Mouse (Mus musculus) lung, adult 2 months (tissue): ENCODE results near the gene Tmem259. TPM values are rescaled to one million over a fixed set of nuclear protein-coding genes. Genes with fewer than 3 reads are reported as not detected.

ENCODE experiments used
- DNase-seq: peaks from one replicate; pipeline ENCODE4 v3.0.0; 2022
- H3K4me1 ChIP-seq: fragments of 200-500 bp; 2 replicates; pipeline ENCODE4 v1.6.1; 2011; ENCODE audit warnings: low read length; ENCODE audit not compliant: control insufficient read depth, insufficient read depth
- H3K4me3 ChIP-seq: fragments of 200-500 bp; replicated peaks from 2 replicates; pipeline ENCODE3; 2011; ENCODE audit warnings: low read depth, mild to moderate bottlenecking, control low read depth, low read length; ENCODE audit errors: extremely low read depth
- CTCF ChIP-seq: fragments of 200-500 bp; IDR thresholded peaks from 2 replicates; pipeline ENCODE4 v1.5.1; 2011; ENCODE audit warnings: mild to moderate bottlenecking, low read length, control low read depth; ENCODE audit not compliant: insufficient read depth
- POLR2A ChIP-seq: fragments of 200-500 bp; IDR thresholded peaks from 2 replicates; pipeline ENCODE4 v1.6.1; 2011; ENCODE audit warnings: low read depth, mild to moderate bottlenecking, control low read depth, low read length, borderline replicate concordance; ENCODE audit errors: extremely low read depth
- WGBS: fragments of 180-500 bp; shearing (Covaris S2); methylation state at CpG from one replicate; pipeline ENCODE4 v1.1.7; 2018; 5-methylcytosine and 5-hydroxymethylcytosine counted together
- polyA plus RNA-seq: library from polyadenylated mRNA; depleted of rRNA; stranded (reverse); fragments of >200 nt; gene quantifications from 2 replicates; pipeline ENCODE4 v1.2.3, GENCODE M21; 2012

The Tmem259 gene
- polyA plus RNA-seq, 1 experiment, result 294 TPM

DNA sequence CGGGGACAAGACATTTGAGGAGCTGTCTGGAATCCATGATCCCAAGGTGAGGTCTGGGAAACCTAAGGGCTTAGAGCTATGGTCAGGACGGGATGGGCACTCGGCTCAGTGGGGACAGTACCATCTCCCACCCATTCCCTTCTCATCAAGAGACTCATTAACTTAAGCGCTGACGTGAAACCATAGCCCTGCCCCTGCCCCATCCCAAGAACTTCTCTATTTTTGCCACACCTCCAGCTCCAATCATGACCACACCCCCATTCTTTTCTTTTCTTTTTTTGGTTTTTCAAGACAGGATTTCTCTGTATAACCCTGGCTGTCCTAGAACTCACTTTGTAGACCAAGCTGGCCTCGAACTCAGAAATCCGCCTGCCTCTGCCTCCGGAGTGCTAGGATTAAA lies 9.5 kb downstream of the Tmem259 start:
- 85% methylated on average over 8 of the region's 8 CpGs for WGBS
- TF ChIP-seq POLR2A (no peak), CTCF (no peak)
- no peaks in the 10 kb centered on the region for H3K4me1 ChIP-seq
- no peak for DNase-seq
- H3K4me3 ChIP-seq, result no peak overlapping the region

DNA sequence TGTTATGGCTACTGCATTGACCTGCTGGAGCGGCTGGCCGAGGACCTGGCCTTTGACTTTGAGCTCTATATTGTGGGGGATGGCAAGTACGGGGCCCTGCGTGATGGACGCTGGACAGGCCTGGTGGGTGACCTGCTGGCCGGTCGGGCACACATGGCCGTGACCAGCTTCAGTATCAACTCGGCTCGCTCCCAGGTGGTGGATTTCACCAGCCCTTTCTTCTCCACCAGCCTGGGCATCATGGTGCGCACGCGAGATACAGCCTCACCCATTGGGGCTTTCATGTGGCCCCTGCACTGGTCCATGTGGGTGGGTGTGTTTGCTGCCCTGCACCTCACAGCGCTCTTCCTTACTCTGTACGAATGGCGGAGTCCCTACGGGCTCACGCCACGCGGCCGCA lies 10.0 kb downstream of the Tmem259 start:
- WGBS, result 85% methylated on average over 21 of the region's 21 CpGs
- no peak for TF ChIP-seq POLR2A
- TF ChIP-seq CTCF, result no peak
- no peak overlapping the region for H3K4me3 ChIP-seq
- DNase-seq, result no peak
- H3K4me1 ChIP-seq, result no peaks in the 10 kb centered on the region

DNA sequence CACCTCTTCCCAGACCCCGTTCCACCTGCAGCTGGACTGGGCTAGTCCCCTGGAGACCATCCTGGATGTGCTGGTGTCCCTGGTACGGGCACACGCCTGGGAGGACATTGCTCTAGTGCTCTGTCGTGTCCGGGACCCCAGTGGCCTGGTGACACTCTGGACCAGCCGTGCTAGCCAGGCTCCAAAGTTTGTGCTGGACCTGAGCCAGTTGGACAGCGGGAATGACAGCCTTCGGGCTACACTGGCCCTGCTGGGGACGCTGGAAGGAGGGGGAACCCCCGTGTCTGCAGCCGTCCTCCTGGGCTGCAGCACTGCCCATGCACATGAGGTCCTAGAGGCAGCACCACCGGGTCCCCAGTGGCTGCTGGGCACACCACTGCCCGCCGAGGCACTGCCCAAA lies 11.3 kb downstream of the Tmem259 start:
- DNase-seq, result no peak
- no peak for TF ChIP-seq POLR2A
- TF ChIP-seq CTCF, result no peak
- 45% methylated on average over 14 of the region's 14 CpGs for WGBS
- Histone ChIP-seq H3K4me1 (no peaks in the 10 kb centered on the region), H3K4me3 (no peak overlapping the region)

DNA sequence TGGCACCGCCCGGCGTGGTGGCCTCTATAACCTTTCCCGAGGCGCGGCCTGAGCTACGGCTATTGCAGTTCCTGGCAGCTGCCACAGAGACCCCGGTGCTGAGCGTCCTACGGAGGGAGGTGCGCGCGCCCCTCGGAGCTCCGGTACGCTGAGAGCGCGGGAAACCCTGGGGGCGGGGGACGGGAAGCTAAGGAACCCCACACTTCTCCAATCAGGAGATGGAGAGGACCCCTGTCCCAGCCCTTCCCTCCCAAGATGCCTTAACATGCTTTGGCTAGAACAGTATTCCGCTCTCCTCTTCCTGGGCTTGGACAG lies 13.0 kb downstream of the Tmem259 start:
- H3K4me3 ChIP-seq, result no peak overlapping the region
- 4% methylated on average over 21 of the region's 21 CpGs for WGBS
- TF ChIP-seq CTCF (no peak), POLR2A (no peak)
- H3K4me1 ChIP-seq, result no peaks in the 10 kb centered on the region
- no peak for DNase-seq

DNA sequence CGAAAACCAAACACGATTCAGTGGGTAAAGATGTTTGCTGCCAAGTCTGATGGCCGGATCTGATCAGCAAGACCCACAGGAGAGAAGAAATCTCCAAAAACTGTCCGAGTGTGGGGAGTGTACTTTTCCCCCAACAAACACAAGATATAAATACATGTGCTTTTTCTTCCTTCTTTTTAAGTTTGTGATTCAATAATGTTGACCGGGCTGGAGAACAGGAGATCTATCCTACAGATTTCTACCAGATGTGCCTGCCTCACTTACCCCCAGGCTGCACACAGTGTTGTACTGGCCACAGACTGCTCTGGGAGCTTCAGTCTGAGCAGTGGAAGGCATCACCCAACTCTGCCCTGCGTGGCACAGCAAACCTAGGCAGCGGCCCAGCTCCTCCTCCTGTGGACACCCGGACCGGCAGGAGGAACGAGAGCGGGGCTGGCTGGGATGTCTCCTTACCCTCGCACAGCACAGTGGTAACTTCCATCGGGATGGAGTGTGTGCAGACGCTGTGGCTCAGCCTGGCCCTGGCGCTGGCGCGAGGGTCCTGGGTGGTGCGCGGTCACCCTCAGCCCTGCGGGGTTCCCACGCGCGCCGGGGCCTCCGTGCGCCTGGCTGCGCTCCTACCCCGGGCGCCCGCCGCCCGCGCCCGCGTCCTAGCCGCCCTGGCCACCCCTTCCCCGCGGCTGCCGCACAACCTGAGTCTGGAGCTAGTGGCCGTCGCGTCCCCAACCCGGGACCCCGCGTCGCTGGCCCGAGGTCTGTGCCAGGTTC lies 13.5 kb downstream of the Tmem259 start, which contains the start of gene Grin3b:
Gene Grin3b (plus strand): TSS at position 301 of the 768 bp plus-strand sequence.
- WGBS, result 7% methylated on average over 47 of the region's 47 CpGs
- Histone ChIP-seq H3K4me1 (no peaks in the 10 kb centered on the region), H3K4me3 (no peak within 1 kb of the TSS)
- no peak for DNase-seq
- TF ChIP-seq CTCF, result no peak
- TF ChIP-seq POLR2A, result no peak

DNA sequence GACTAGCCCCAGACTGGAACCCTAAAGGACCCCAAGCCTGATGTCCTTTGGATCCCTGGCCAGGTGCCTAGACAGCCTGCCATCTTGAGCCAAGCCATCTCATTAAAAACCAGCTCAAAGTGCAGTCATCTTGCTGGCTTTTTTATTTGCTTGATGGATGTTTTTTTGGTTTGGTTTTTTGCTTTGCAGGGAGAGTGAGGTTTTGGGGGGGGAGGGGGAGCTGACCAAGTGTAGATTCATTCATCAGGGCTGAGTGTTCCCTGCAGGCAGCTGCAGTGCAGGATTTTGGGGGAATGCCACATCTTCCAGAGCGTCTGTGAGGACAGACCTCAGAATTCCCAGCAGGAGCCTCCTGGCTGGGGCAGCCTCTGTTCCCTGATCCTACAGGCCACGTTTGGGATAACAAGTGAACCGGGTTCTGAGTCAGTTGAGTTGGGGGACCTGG lies 15.0 kb downstream of the Tmem259 start:
- 30% methylated on average over 3 of the region's 3 CpGs for WGBS
- Histone ChIP-seq H3K4me1 (no peaks in the 10 kb centered on the region), H3K4me3 (no peak overlapping the region)
- TF ChIP-seq POLR2A (no peak), CTCF (no peak)
- no peak for DNase-seq

DNA sequence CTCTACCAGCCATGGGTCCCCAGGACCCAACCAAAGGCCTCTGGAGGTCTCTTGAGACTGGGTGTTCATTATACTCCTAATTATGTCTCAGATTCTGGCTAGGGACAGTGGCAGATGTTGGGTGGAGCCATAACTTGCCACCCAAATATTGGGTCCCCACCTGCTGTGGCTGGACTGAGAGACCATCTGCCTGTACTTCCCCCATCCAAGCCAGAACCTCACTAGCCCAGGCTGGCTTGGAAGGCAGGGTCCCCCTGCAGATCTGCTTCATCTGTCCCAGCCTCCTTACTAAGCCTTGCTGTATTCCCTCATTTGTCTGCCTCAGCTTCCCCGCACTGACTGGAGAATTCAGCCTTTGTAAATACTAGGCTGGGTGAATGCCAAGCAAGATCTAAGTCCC lies 15.9 kb downstream of the Tmem259 start:
- no peaks in the 10 kb centered on the region for H3K4me1 ChIP-seq
- no peak overlapping the region for H3K4me3 ChIP-seq
- DNase-seq, result no peak
- WGBS, result 74% methylated on average over 1 of the region's 1 CpGs
- TF ChIP-seq CTCF (no peak), POLR2A (no peak)

DNA sequence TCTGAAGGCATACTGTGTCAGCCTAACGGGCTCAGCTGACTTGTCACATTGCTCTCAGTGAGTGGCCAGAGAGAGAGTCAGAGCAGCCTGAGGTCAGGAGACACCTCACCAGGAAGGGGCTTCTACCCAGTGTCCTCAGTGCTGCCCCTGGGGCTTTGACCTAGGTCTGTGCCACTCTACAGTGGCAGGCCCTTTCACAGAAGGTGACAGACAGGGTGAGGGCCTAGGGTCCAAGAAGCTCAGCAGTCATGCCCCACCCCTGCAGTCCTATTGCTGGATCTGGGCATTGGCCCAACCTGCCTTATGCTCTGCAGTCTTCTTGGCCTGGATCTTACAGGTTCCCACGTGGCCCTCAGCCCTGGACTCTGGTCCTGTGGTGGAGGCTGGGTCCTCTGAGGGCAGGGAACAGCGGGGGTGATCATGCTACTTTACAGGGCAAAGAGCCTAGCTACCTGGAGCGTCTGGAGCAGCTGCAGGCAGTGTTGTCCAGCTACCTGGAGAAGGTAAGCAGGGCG lies 17.2 kb downstream of the Tmem259 start:
- Histone ChIP-seq H3K4me3 (no peak overlapping the region), H3K4me1 (no peaks in the 10 kb centered on the region)
- TF ChIP-seq POLR2A, result no peak
- TF ChIP-seq CTCF, result no peak
- WGBS, result 92% methylated on average over 5 of the region's 5 CpGs
- no peak for DNase-seq

DNA sequence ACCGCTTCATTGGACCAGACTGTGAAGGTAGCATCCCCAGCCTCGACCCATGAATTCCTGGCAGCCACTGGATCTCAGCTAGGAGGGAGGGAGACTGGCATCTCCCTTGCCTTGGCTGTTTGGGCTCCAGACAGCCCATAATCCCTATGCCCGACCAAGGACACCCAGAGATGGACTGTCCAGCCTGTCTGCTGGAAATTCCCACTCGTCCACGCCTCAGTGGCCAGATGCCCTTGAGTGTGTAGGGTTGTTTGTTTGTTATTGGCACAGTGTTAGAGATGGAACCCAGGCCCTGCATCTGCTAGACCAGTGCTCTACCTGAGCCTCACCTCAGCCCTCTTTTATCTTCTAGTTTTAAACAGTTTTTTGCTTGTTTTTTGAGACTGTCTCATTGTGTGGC lies 18.8 kb downstream of the Tmem259 start:
- TF ChIP-seq CTCF (no peak), POLR2A (no peak)
- no peak overlapping the region for H3K4me3 ChIP-seq
- H3K4me1 ChIP-seq, result peaks cover 7% of the 10 kb centered on the region
- WGBS, result 91% methylated on average over 5 of the region's 5 CpGs
- DNase-seq, result no peak

DNA sequence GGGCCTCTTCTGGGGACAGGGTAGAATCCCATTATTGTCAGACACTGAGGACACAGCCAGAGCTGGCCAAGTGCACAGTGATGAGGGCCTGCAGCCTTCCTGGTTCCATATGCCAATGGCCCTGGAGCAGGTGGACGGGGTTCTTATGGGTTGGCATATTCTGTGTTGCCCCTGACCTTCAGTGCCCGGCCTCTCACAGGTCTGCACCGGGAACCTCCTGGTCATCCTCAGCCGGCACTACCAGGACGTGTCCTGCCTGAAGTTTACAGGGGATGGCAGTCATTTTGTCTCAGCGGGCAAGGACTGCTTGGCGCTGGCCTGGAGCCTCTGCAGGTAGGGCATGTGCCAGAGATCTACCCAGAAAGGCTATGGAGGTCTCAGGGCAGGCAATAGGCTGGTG lies 19.4 kb downstream of the Tmem259 start:
- Histone ChIP-seq H3K4me3 (no peak overlapping the region), H3K4me1 (peaks cover 7% of the 10 kb centered on the region)
- TF ChIP-seq CTCF (no peak), POLR2A (no peak)
- 97% methylated on average over 7 of the region's 7 CpGs for WGBS
- DNase-seq, result no peak
